Mouse (Mus musculus): ENCODE measurements at regions not wholly inside any gene's neighbourhood (a gene's known extent, or its start where the extent isn't known, plus 50 kb on each side); places are given as distances from the start of the nearest gene placed in this dataset.

GRCm38 (mm10) chr3:53393945-53394344 is 69.2 kb downstream of the Nhlrc3 start:
- no peak for DNase-seq

DNA sequence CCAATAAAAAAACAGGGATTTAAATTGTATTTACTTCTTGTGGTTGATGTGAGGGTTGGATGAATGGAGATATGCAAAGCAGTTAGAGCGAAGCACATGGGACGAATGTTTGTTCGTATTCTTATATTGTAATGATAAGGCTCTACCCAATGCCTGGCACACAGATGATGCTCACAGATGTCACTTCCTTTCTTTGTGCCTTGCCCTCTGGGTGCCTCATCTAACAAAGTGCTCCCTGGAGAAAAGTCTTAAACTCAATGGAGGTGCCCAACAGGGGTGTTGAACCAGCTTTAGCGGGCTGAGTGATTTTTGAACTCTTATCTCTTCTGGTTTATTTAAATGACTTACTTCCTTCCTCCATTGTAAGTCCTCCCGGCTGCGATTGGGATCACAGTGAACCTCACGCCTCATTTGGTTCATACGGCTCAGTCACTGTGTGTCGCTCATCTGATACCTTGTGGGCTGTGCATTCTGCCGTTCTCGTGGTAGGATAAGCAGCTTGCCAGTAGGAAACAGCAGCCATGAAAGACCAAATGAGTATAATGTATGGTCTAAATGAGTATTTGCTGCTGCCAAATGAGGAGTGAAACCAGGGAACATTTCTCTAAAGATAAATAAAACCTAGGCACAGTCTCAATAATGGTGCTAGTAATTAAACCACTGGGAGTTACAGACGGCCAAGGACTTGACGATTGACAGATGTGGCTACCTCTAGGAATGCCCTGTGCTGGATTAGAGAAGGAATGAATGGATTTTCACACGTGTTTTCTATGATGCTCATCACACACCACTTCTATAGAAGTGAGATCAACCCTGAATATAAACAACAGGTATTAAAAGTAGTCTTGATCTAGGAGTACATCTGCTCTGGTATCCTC is 81.2 kb downstream of the Nhlrc3 start:
- DNase-seq: no peak

GRCm38 (mm10) chr3:53379519-53380181 is 83.5 kb downstream of the Nhlrc3 start:
- DNase-seq: no peak

- DNase-seq: no peak
Measured at GRCm38 (mm10) chr3:53376864-53377447, 86.2 kb downstream of the Nhlrc3 start.

GRCm38 (mm10) chr3:53372887-53373286 is 90.2 kb downstream of the Nhlrc3 start:
- DNase-seq: no peak

DNA sequence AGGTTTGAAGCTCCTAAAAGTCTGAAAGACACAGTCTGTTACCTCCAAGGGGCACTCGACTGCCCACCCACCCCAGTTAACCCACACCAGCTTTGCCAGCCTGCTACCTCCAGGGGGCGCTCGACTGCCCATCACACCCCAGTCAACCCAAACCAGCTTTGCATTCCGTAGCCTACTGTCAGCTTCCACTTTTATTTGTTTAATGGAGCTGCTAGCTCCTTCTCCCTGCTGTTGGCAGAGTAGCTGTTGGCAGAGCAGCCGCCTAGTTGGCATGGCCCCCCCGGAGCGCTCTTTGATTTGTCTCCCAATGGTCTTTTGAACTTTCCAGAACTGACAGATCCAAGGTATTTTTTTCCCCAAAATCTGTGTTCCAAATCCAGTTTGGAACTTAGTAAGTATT is 91.2 kb downstream of the Nhlrc3 start:
- DNase-seq: no peak

- DNase-seq: no peak
Measured at GRCm38 (mm10) chr3:53361202-53361601, 101.9 kb downstream of the Nhlrc3 start.

DNA sequence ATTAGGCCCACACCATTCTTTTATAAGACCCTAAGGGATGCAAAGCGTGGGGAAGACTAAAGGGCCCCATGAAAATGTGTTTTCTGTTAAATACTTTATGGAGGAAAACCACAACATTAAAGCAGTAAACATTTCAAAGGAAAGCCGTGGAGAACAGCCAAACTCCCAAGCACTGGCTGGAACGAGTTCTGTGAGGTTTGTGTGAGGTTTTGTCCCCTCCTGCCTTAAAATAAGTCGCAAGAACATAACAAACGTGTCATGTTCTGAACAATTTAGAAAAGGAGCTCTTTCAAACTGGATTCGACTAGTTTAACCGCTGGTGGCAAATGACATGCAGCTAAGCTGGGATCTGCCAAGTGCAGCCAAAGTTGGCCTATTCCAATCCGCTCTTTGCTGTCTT is 109.4 kb downstream of the Nhlrc3 start:
- DNase-seq: no peak

GRCm38 (mm10) chr3:53353282-53353681 is 109.8 kb downstream of the Nhlrc3 start:
- no peak for DNase-seq

GRCm38 (mm10) chr3:53343638-53344037 is 119.5 kb downstream of the Nhlrc3 start:
- DNase-seq: no peak

GRCm38 (mm10) chr3:53341304-53342206 is 121.6 kb downstream of the Nhlrc3 start:
- DNase-seq: no peak

GRCm38 (mm10) chr3:53338571-53338970 is 124.6 kb downstream of the Nhlrc3 start:
- no peak for DNase-seq

- DNase-seq: no peak
Measured at GRCm38 (mm10) chr3:53334051-53334450, 129.1 kb downstream of the Nhlrc3 start.

GRCm38 (mm10) chr3:53329528-53329927 is 133.6 kb downstream of the Nhlrc3 start:
- peak; percentile 15 for DNase-seq

- DNase-seq: no peak
Measured at GRCm38 (mm10) chr3:53327424-53327823, 135.7 kb downstream of the Nhlrc3 start.

- no peak for DNase-seq
Measured at GRCm38 (mm10) chr3:53326967-53327366, 136.2 kb downstream of the Nhlrc3 start.

GRCm38 (mm10) chr3:53325080-53325479 is 138.1 kb downstream of the Nhlrc3 start:
- no peak for DNase-seq

- no peak for DNase-seq
Measured at GRCm38 (mm10) chr3:53324386-53324785, 138.7 kb downstream of the Nhlrc3 start.

GRCm38 (mm10) chr3:53315449-53315848 is 147.7 kb downstream of the Nhlrc3 start:
- no peak for DNase-seq
